Mouse (Mus musculus) hindbrain, embryonic 10.5 days (tissue): ENCODE measurements around the gene Vstm2a. TPM values are rescaled to one million over a fixed set of nuclear protein-coding genes. Genes with fewer than 3 reads are reported as not detected.

Experiments used
- DNase-seq: peaks from one replicate; pipeline ENCODE4 v3.0.0-alpha.2; 2017; ENCODE audit warnings: low spot score
- H3K27ac ChIP-seq: fragments of 300-500 bp; sonication (generic); 2 replicates; pipeline ENCODE4 v1.5.1; 2016; ENCODE audit warnings: mild to moderate bottlenecking, moderate library complexity
- H3K27me3 ChIP-seq: fragments of 300-500 bp; sonication (generic); 2 replicates; pipeline ENCODE4 v1.6.1; 2016; ENCODE audit warnings: mild to moderate bottlenecking; ENCODE audit not compliant: poor library complexity, insufficient read depth, severe bottlenecking
- H3K36me3 ChIP-seq: fragments of 300-500 bp; sonication (generic); 2 replicates; pipeline ENCODE4 v1.6.1; 2016; ENCODE audit warnings: mild to moderate bottlenecking, moderate library complexity
- H3K4me1 ChIP-seq: fragments of 300-500 bp; sonication (generic); replicated peaks from 2 replicates; pipeline ENCODE4 v1.6.1; 2016; ENCODE audit warnings: mild to moderate bottlenecking
- H3K4me3 ChIP-seq: fragments of 300-500 bp; sonication (generic); 2 replicates; pipeline ENCODE4 v1.5.1; 2016; ENCODE audit warnings: mild to moderate bottlenecking, moderate library complexity
- H3K9me3 ChIP-seq: fragments of 300-500 bp; sonication (generic); 2 replicates; pipeline ENCODE4 v1.6.1; 2016; ENCODE audit warnings: mild to moderate bottlenecking, moderate library complexity
- WGBS: fragments of 180-500 bp; shearing (Covaris S2); methylation state at CpG from one replicate; pipeline ENCODE4 v1.1.7; 2016; 5-methylcytosine and 5-hydroxymethylcytosine counted together
- polyA plus RNA-seq: library from polyadenylated mRNA; unstranded; fragments of >200 nt; fragmentation: Nextera tagmentation; extraction: Ambion mirVana; gene quantifications from 2 replicates; pipeline ENCODE4 v1.2.1, GENCODE M21; 2016

Vstm2a gene
- polyA plus RNA-seq, result 0.62 and 2.3 TPM in 2 replicates

DNA sequence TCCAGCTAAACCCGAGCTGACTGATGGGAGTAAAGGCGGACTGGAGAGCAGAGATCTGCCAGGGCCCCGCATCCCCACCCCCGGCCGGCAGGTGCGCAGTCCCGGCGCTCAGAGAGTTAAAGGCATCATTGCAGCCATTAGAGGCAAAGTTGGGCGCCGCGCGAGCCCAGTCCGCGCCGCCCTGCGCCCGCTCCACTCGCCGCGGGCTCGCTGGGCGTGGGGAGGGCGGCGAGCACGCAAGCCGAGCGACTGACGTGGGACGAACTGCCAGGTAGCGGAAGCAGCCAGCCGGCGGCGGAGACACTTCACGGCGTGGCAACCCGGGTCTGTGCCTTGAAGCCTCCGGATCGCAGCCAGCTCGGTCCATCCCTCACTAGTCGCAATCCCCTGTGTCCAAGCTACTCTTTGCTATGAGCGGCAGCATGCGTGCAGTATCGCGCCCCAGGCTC is at the start of gene Vstm2a:
TSS of gene Vstm2a (plus strand) at position 252 of the 449 bp plus-strand sequence.
- peak; percentile 63 for DNase-seq
- H3K4me1 ChIP-seq, result peaks cover 21% of the 10 kb centered on the region; the same call in 1 of the 2 replicates
- H3K27ac ChIP-seq, result peak within 1 kb of the TSS; percentile 64
- H3K36me3 ChIP-seq, result no peaks in the 10 kb centered on the region
- under 1% methylated on average over 44 of the region's 44 CpGs for WGBS
- peaks cover 48% of the 10 kb centered on the region for H3K27me3 ChIP-seq
- peak within 1 kb of the TSS; percentile 68 for H3K4me3 ChIP-seq
- no peaks in the 10 kb centered on the region for H3K9me3 ChIP-seq

DNA sequence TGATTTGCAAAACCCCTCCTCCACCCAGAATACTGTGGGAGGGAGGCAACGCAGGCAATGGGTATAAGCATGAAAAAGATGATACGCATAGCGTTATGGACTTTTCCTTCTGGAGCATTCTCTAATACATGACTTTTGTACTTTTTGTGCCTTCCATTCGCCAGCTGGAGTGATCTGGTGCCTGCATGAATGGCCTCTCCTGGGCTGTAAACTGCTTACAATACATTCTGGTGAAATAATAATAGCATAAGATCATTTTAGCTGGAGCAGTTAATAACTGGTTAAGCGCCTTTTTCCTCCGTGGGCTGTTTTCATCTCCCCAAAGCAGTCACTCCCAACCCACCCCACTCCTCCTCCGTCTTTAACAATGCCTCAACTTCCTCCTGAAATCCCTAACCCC is 513 bp upstream of the Vstm2a start:
- Histone ChIP-seq H3K4me3 (peak overlapping the region; percentile 68), H3K4me1 (peaks cover 21% of the 10 kb centered on the region; the same call in 1 of the 2 replicates), H3K27me3 (peaks cover 48% of the 10 kb centered on the region), H3K36me3 (no peaks in the 10 kb centered on the region), H3K27ac (peak overlapping the region; percentile 64), H3K9me3 (no peaks in the 10 kb centered on the region)
- no peak for DNase-seq
- 31% methylated on average over 7 of the region's 7 CpGs for WGBS

DNA sequence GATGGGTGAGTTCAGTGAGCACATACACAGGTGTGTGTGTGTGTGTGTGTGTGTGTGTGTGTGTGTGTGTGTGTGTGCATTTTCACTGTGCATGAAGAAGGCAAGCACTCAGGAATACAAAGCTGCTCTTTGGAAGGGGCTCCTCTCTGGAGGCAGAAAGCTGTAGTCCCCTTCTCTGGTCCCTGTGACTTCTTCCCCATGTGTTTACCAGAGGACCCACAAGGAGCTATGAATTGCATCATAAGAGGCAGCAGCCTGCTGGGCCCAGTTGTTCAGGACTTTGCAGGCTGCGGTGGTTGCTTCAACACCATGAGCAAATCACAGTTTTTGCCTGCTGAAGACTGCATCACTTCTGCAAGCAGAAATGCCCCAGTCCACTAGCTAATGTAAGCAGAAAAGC is 776 bp downstream of the Vstm2a start:
- DNase-seq, result peak; percentile 18
- no peaks in the 10 kb centered on the region for H3K36me3 ChIP-seq
- peaks cover 21% of the 10 kb centered on the region; the same call in 1 of the 2 replicates for H3K4me1 ChIP-seq
- peaks cover 48% of the 10 kb centered on the region for H3K27me3 ChIP-seq
- peak overlapping the region; percentile 68; the same call in 1 of the 2 replicates for H3K4me3 ChIP-seq
- no peak overlapping the region for H3K27ac ChIP-seq
- WGBS, result 23% methylated on average over 1 of the region's 1 CpGs
- H3K9me3 ChIP-seq, result no peaks in the 10 kb centered on the region

DNA sequence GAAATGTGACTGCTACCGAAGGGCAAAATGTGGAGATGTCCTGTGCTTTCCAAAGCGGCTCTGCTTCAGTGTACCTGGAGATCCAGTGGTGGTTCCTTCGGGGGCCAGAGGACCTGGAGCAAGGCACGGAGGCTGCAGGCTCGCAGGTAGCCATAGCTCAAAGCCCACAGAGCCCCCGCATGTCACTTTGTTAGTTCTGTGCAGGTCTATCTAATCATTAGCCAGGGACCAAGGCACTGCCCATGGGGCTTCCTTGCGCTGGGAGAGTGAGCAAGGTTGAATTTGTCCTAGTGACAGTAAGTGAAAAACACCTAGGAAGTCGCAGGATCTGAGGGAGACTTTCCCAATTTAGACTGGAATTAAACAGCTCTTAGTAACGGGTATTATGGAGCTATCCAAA is 2.4 kb downstream of the Vstm2a start:
- WGBS, result 14% methylated on average over 9 of the region's 9 CpGs
- peaks cover 21% of the 10 kb centered on the region; the same call in 1 of the 2 replicates for H3K4me1 ChIP-seq
- H3K27me3 ChIP-seq, result peaks cover 48% of the 10 kb centered on the region
- H3K36me3 ChIP-seq, result no peaks in the 10 kb centered on the region
- DNase-seq, result peak; percentile 17
- H3K4me3 ChIP-seq, result 0 out of 2 replicates have a peak overlapping the region, but pooled peaks have one; percentile 62
- no peaks in the 10 kb centered on the region for H3K9me3 ChIP-seq
- H3K27ac ChIP-seq, result no peak overlapping the region

DNA sequence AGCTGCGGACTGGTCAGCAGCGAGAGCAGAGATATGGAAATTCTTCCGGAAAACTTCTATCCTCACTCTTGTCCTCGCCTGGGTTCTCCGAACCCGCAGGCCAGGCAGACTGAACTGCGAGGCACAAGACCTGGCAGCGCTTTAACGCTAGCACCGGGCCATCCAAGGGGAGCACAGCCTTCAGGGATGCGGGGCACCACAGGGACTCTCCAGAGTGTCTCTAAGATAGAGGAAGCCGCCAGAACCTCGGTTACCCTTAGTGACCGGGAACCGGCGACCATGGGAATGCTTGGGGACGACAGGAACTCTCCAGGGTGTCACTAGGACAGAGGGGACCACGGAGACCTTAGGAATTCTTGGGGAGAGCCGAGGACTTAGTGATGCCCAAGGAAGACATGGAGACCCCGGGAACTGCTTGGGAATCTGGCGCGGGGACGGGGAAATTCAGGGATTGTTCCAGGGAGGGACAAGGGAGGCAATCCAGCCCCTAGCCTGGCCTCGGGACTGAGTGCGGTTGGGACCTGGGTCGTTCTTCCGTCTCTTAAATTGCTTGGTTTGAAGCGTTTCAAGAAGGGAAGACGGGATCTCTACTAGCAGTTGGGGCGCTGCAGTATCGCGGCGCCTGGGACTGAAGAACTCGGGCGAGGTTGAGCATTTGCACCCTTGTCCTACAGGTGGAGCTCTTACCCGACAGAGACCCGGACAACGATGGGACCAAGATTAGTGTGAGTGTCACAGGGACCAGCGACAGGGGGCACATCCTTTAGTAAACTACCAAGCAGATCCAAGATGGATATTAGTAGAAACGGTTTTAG is 3.4 kb downstream of the Vstm2a start:
- Histone ChIP-seq H3K4me1 (peaks cover 21% of the 10 kb centered on the region; the same call in 1 of the 2 replicates), H3K9me3 (no peaks in the 10 kb centered on the region), H3K27me3 (peaks cover 48% of the 10 kb centered on the region), H3K36me3 (no peaks in the 10 kb centered on the region), H3K4me3 (peak overlapping the region; percentile 62), H3K27ac (peak overlapping the region; percentile 50)
- WGBS, result under 1% methylated on average over 40 of the region's 40 CpGs
- peak; percentile 81 for DNase-seq

DNA sequence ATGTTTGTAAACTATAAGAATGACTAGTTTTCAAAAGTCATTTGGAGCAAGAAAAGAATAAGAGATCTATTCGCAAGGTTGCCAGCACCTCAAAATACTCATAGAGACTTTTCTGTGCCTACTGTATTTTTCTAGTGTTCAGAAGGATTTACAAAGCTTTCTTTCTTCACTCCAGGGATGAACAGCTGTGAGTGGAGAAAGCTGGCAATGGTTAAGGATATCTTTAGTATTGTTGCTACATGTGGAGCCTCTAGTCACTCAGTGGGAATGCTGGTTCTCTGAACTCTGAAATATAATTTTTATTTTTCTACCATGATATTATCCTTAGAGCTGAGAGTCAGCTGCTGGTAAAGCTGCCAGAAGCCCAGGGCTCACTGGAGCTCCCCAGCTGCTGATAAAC is 10.9 kb downstream of the Vstm2a start:
- H3K4me3 ChIP-seq, result no peak overlapping the region
- no peaks in the 10 kb centered on the region for H3K36me3 ChIP-seq
- no peak for DNase-seq
- H3K27me3 ChIP-seq, result no peaks in the 10 kb centered on the region
- H3K4me1 ChIP-seq, result no peaks in the 10 kb centered on the region
- H3K27ac ChIP-seq, result no peak overlapping the region
- WGBS, result 94% methylated on average over 1 of the region's 1 CpGs
- no peaks in the 10 kb centered on the region for H3K9me3 ChIP-seq

DNA sequence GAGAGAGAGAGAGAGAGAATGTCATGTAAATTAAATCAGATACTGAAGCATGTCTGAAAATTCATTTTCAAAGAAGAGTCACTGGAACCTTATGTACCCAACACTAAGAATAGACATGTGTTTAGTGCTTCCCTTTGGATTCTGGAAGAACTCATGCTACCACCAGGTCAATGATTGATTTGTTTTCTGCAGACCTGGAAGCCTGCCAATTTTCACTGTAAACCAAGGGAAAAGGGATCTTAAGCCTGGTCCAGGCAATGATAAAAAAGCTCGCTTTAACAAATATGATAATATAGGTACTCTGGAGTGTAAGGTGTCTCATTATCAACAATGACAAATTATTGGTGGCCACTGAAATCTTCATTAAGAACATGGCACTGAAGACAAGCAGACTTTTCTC is 32.9 kb downstream of the Vstm2a start:
- DNase-seq, result no peak
- H3K4me1 ChIP-seq, result no peaks in the 10 kb centered on the region
- H3K27ac ChIP-seq, result no peak overlapping the region
- H3K36me3 ChIP-seq, result no peaks in the 10 kb centered on the region
- H3K4me3 ChIP-seq, result no peak overlapping the region
- WGBS, result 88% methylated on average over 1 of the region's 1 CpGs
- no peaks in the 10 kb centered on the region for H3K27me3 ChIP-seq
- H3K9me3 ChIP-seq, result no peaks in the 10 kb centered on the region

DNA sequence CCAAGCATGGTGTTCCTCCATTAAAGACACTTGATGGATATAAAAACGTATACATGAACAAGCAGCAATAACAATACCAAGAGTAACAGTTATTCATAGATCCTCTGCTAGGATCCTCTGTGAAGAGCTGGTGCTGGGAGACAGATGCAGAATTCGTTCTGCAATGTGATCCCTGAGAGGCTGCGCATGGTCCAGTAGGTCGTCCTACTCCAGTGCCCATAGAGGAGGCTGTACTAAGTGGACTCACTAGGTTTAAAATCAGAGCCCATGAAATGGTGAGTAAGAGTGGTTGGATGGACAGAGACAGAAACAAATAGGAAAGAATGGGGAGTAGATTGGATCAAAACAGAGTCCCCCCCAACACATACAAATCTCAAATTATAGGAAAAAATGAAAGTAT is 35.4 kb downstream of the Vstm2a start:
- no peaks in the 10 kb centered on the region for H3K36me3 ChIP-seq
- no peaks in the 10 kb centered on the region for H3K4me1 ChIP-seq
- H3K27me3 ChIP-seq, result no peaks in the 10 kb centered on the region
- no peak overlapping the region for H3K27ac ChIP-seq
- 84% methylated on average over 4 of the region's 4 CpGs for WGBS
- no peak overlapping the region for H3K4me3 ChIP-seq
- no peak for DNase-seq
- no peaks in the 10 kb centered on the region for H3K9me3 ChIP-seq

DNA sequence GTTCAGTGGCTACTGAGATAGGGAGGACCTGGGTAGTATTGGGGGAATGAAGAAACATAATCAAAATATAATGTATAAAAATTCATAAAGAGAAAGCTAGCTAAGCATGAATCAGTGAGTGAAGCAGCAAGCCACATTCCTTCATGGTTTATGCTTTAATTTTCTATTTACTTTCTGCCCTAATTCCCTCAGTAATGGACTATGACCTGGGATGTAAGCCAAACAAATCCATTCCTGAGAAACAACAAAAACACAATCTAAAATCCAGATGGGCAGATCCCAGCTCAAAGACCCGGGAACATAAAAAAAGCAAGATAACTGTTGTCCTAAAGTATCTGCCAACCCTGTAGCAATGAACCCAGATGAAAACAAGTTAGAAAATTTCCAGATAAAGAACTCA is 39.0 kb downstream of the Vstm2a start:
- WGBS, result 72% methylated on average over 1 of the region's 1 CpGs
- Histone ChIP-seq H3K4me1 (no peaks in the 10 kb centered on the region), H3K27ac (no peak overlapping the region), H3K9me3 (no peaks in the 10 kb centered on the region), H3K27me3 (no peaks in the 10 kb centered on the region), H3K4me3 (no peak overlapping the region), H3K36me3 (no peaks in the 10 kb centered on the region)
- no peak for DNase-seq

DNA sequence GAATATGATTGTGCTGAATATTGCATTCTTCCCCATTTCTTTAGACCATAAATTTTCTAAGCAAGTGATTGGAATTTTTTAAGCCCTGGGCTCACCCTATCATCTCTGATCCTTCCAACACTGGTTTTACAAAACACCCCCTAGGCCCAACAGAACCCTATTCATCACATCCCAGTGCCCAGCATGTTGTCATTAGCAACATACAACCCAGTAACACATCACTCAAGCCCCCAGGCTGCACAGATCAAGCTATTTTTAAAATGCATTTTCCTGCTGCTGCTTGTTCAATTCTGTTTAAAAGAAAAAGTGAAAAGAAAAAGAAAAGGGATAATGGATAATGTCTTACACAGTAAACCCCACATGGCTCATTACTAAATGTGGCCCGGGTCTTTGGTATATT is 42.0 kb downstream of the Vstm2a start:
- 78% methylated on average over 1 of the region's 1 CpGs for WGBS
- Histone ChIP-seq H3K36me3 (no peaks in the 10 kb centered on the region), H3K9me3 (no peaks in the 10 kb centered on the region), H3K27me3 (no peaks in the 10 kb centered on the region), H3K4me3 (no peak overlapping the region), H3K27ac (no peak overlapping the region), H3K4me1 (no peaks in the 10 kb centered on the region)
- DNase-seq, result no peak

DNA sequence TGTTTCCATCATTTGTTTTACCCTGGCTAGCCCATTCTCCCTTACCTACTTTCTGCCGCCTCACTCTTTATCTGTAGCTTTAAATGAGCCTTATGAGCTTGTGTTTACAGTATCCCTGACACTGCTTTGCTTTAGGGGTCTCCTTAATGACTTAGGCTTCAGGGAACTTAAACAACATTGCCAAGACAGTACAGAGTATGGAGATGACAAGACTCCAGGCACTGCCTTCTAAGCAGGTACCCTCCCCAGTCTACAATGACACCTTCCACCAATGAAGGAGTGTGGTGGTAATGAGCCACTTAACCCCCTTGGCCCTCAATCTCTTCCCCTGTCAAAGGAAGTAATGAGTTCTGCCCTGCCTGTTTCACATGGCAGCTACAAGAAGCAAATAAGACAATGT is 42.4 kb downstream of the Vstm2a start:
- no peaks in the 10 kb centered on the region for H3K9me3 ChIP-seq
- WGBS, result 74% methylated on average over 1 of the region's 1 CpGs
- no peak overlapping the region for H3K27ac ChIP-seq
- no peaks in the 10 kb centered on the region for H3K27me3 ChIP-seq
- H3K4me3 ChIP-seq, result no peak overlapping the region
- no peaks in the 10 kb centered on the region for H3K4me1 ChIP-seq
- no peak for DNase-seq
- no peaks in the 10 kb centered on the region for H3K36me3 ChIP-seq

DNA sequence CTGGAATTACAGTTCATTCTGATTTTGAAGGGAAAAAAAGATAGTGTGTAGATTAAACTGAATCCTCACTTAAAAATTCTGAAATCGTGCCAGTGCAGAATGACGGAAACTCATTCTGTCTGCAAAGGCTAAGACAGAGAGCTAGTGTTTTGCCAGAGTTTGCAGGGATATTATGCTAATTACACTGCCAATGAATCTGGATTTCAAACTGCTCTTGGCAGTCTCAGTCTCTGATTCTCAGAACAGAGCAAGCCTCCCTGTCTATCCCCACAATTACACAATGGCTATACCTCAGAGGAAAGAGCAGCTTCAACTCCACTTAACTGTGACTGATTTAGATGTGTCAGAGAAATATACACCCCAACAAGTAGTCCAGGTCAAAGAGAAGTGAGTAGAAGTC is 43.2 kb downstream of the Vstm2a start:
- Histone ChIP-seq H3K27me3 (no peaks in the 10 kb centered on the region), H3K4me1 (no peaks in the 10 kb centered on the region), H3K36me3 (no peaks in the 10 kb centered on the region), H3K4me3 (no peak overlapping the region), H3K9me3 (no peaks in the 10 kb centered on the region), H3K27ac (no peak overlapping the region)
- no peak for DNase-seq
- 87% methylated on average over 2 of the region's 2 CpGs for WGBS

DNA sequence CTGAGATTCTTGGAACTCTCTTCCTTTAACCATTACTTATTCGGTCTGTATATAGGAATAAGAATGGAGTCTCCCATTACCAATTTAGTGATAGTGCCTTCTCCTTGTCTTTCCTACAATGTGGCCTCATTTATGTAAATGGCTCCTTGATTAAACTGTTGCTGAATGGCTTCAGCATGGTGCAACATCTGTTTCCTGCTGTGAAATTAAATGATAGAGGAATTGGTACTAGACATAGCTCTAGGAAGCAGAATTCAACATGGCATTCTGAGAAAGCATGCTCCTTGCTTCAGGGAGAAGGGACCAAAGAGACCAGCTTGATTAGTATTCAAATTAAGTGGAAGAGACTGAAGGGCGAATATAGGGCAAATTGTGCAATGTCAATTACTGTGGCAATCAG is 57.6 kb downstream of the Vstm2a start:
- Histone ChIP-seq H3K4me3 (no peak overlapping the region), H3K9me3 (no peaks in the 10 kb centered on the region), H3K36me3 (no peaks in the 10 kb centered on the region), H3K27ac (no peak overlapping the region), H3K4me1 (no peaks in the 10 kb centered on the region), H3K27me3 (no peaks in the 10 kb centered on the region)
- WGBS, result 85% methylated on average over 2 of the region's 2 CpGs
- DNase-seq, result no peak
